Mouse (Mus musculus) MEL (cell line): Measurements from ENCODE around the gene Ptpn11.

ENCODE experiments used
- CTCF ChIP-seq, 3 experiments: IDR thresholded peaks in 2 of 3; conservative IDR thresholded peaks in 1 of 3; 2 replicates each; pipeline ENCODE4 v1.5.1; 2011 to 2012; ENCODE audit warnings: low read length in 3 of 3, low read depth in 2 of 3, mild to moderate bottlenecking in 2 of 3, improper control_type of control experiment in 1 of 3, inconsistent platforms in 1 of 3, mixed read lengths in 1 of 3, moderate library complexity in 1 of 3; ENCODE audit not compliant: control insufficient read depth in 1 of 3, insufficient read depth in 1 of 3, poor library complexity in 1 of 3, severe bottlenecking in 1 of 3
- MYC ChIP-seq: IDR thresholded peaks from 2 replicates; pipeline ENCODE4 v1.6.1; 2011; ENCODE audit warnings: low read depth, mild to moderate bottlenecking, low read length, improper control_type of control experiment, moderate library complexity
- NRF1 ChIP-seq: IDR thresholded peaks from 2 replicates; pipeline ENCODE4 v1.6.1; 2014; ENCODE audit warnings: low read depth, mild to moderate bottlenecking, inconsistent platforms, low read length, improper control_type of control experiment, moderate library complexity; ENCODE audit not compliant: poor library complexity, insufficient read depth, severe bottlenecking
- POLR2A ChIP-seq, 2 experiments: IDR thresholded peaks; 2 replicates each; pipeline ENCODE4 v1.6.1; 2011 to 2012; ENCODE audit warnings: low read length in 2 of 2, mild to moderate bottlenecking in 2 of 2, control low read depth in 1 of 2, improper control_type of control experiment in 1 of 2, low read depth in 1 of 2, moderate library complexity in 1 of 2; ENCODE audit not compliant: control insufficient read depth in 1 of 2, insufficient read depth in 1 of 2, poor library complexity in 1 of 2
- POLR2AphosphoS2 ChIP-seq: IDR thresholded peaks from 2 replicates; pipeline ENCODE4 v1.6.1; 2011; ENCODE audit warnings: low read length, improper control_type of control experiment
- POLR2AphosphoS5 ChIP-seq: IDR thresholded peaks from 2 replicates; pipeline ENCODE4 v1.6.1; 2012; ENCODE audit warnings: low read depth, borderline replicate concordance, mild to moderate bottlenecking, inconsistent platforms, low read length, moderate library complexity, mixed read lengths
- SIN3A ChIP-seq: IDR thresholded peaks from 2 replicates; pipeline ENCODE4 v1.6.1; 2012; ENCODE audit warnings: low read length, improper control_type of control experiment, inconsistent platforms
- ZC3H11A ChIP-seq: IDR thresholded peaks from 2 replicates; pipeline ENCODE4 v1.6.1; 2012; ENCODE audit warnings: low read depth, mild to moderate bottlenecking, inconsistent platforms, low read length, improper control_type of control experiment
- ZMIZ1 ChIP-seq: IDR thresholded peaks from 2 replicates; pipeline ENCODE4 v1.6.1; 2012; ENCODE audit warnings: low read depth, mild to moderate bottlenecking, inconsistent platforms, low read length, improper control_type of control experiment, moderate library complexity
- ZNF384 ChIP-seq: IDR thresholded peaks from 2 replicates; pipeline ENCODE4 v1.6.1; 2012; ENCODE audit warnings: low read depth, mild to moderate bottlenecking, inconsistent platforms, low read length, improper control_type of control experiment

DNA sequence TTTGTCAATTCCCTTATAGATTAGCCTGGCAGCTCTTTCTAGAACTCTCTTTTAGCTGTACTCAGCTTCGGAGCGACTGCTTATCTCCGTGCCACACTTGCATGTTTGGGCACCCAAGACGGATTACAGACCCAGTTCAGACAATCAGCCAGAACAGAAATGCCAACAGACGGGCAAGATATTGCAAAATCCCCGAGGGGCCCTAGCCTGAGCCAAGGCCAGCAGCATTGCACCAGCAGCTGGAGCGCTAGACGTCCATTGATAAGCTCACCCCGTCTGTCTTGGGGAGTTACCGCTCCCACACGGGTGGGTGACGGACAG, 24.9 kb upstream of the Ptpn11 start:
- TF ChIP-seq POLR2AphosphoS2: no peak
- no peak for TF ChIP-seq ZNF384
- no peak for TF ChIP-seq POLR2A (IDR thresholded peaks at IDR 0.05; ENCODE audit: control insufficient read depth in 1 of 2, insufficient read depth in 1 of 2, low read depth in 1 of 2, low read length in 2 of 2, poor library complexity in 1 of 2)
- no peak; the same call in 1 of the 2 replicates for TF ChIP-seq SIN3A
- TF ChIP-seq NRF1: no peak
- no peak for TF ChIP-seq POLR2AphosphoS5
- no peak for TF ChIP-seq MYC
- TF ChIP-seq ZC3H11A: no peak; the same call in 1 of the 2 replicates
- no peak; a peak in 1 of 6 replicates for TF ChIP-seq CTCF (IDR thresholded peaks at IDR 0.05 in 2 of 3, conservative IDR thresholded peaks at IDR 0.05 in 1 of 3; ENCODE audit: control insufficient read depth in 1 of 3, insufficient read depth in 1 of 3, low read depth in 2 of 3, low read length in 3 of 3, poor library complexity in 1 of 3, severe bottlenecking in 1 of 3)
- no peak for TF ChIP-seq ZMIZ1
